Mouse (Mus musculus) ES-Bruce4 (cell line): ENCODE measurements at regions not wholly inside any gene's neighbourhood (a gene's known extent, or its start where the extent isn't known, plus 50 kb on each side); places are given as distances from the start of the nearest gene placed in this dataset.

ENCODE experiments used
- H3K27ac ChIP-seq: 2 replicates; pipeline ENCODE4 v1.5.1; 2012; ENCODE audit warnings: low read length, inconsistent platforms; ENCODE audit not compliant: insufficient read depth
- H3K27me3 ChIP-seq: 2 replicates; pipeline ENCODE4 v1.6.1; 2012; ENCODE audit warnings: mild to moderate bottlenecking, low read length, inconsistent platforms; ENCODE audit not compliant: control insufficient read depth, poor library complexity, insufficient read depth, severe bottlenecking
- H3K36me3 ChIP-seq: 2 replicates; pipeline ENCODE4 v1.6.1; 2012; ENCODE audit warnings: inconsistent platforms, mild to moderate bottlenecking, low read length, moderate library complexity; ENCODE audit not compliant: control insufficient read depth, poor library complexity, insufficient read depth, severe bottlenecking
- H3K4me1 ChIP-seq: one replicate; pipeline ENCODE4 v1.8.1; 2011; ENCODE audit warnings: low read length; ENCODE audit not compliant: control insufficient read depth, insufficient read depth
- H3K4me3 ChIP-seq: 2 replicates; pipeline ENCODE4 v1.5.1; 2011; ENCODE audit warnings: low read depth, mild to moderate bottlenecking, low read length
- H3K9ac ChIP-seq: 2 replicates; pipeline ENCODE4 v1.6.1; 2012; ENCODE audit warnings: low read depth, mild to moderate bottlenecking, inconsistent platforms; ENCODE audit not compliant: poor library complexity, severe bottlenecking
- H3K9me3 ChIP-seq: replicated peaks from 2 replicates; pipeline ENCODE4 v1.6.1; 2012; ENCODE audit warnings: mild to moderate bottlenecking, low read length, inconsistent platforms; ENCODE audit not compliant: control insufficient read depth, poor library complexity, insufficient read depth, severe bottlenecking
- CTCF ChIP-seq: IDR thresholded peaks from one replicate; pipeline ENCODE4 v1.8.1; 2011; ENCODE audit warnings: low read depth, low read length
- EP300 ChIP-seq: IDR thresholded peaks from 2 replicates; pipeline ENCODE4 v1.6.1; 2011; ENCODE audit warnings: low read depth, low read length; ENCODE audit not compliant: insufficient read depth
- POLR2A ChIP-seq: IDR thresholded peaks from one replicate; pipeline ENCODE4 v1.8.1; 2011; ENCODE audit warnings: low read length; ENCODE audit not compliant: insufficient read depth

GRCm38 (mm10) chr12:95558706-95559406 is 133.2 kb upstream of the Flrt2 start:
- Histone ChIP-seq H3K27me3 (no peaks in the 10 kb centered on the region), H3K9me3 (no peaks in the 10 kb centered on the region), H3K9ac (no peak overlapping the region), H3K27ac (no peak overlapping the region), H3K4me1 (no peaks in the 10 kb centered on the region), H3K36me3 (no peaks in the 10 kb centered on the region), H3K4me3 (no peak overlapping the region)
- TF ChIP-seq POLR2A (no peak), CTCF (no peak), EP300 (no peak)

- Histone ChIP-seq H3K9me3 (no peaks in the 10 kb centered on the region), H3K9ac (no peak overlapping the region), H3K27ac (no peak overlapping the region), H3K4me1 (no peaks in the 10 kb centered on the region), H3K4me3 (no peak overlapping the region), H3K36me3 (no peaks in the 10 kb centered on the region), H3K27me3 (no peaks in the 10 kb centered on the region)
- no peak for TF ChIP-seq EP300
- TF ChIP-seq CTCF: no peak
- TF ChIP-seq POLR2A: no peak
Observed at GRCm38 (mm10) chr12:95563431-95563830, 128.6 kb upstream of the Flrt2 start.

DNA sequence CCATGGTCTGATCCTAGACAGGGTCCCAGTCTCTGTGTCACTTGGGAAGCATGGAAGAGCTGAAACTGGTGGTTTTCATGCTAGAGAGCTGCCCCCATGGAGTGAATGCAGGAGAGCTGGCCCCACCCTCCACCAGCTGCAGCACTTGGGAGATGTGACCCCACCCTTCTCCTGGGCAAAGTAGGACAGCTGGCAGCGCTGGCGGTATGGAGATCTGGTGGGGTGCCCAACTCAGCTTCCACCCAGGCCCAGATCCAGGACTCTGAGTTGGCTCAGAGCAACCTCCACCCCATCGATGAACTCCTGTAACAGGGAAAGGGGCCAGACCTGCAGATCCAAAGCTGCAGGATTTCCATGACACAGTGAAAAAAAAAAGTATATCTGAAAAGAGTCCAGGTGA is 115.3 kb upstream of the Flrt2 start:
- Histone ChIP-seq H3K4me1 (no peaks in the 10 kb centered on the region), H3K9ac (no peak overlapping the region), H3K9me3 (no peaks in the 10 kb centered on the region), H3K27ac (no peak overlapping the region), H3K36me3 (no peaks in the 10 kb centered on the region), H3K27me3 (no peaks in the 10 kb centered on the region), H3K4me3 (no peak overlapping the region)
- no peak for TF ChIP-seq POLR2A
- TF ChIP-seq CTCF: no peak
- TF ChIP-seq EP300: no peak

- no peaks in the 10 kb centered on the region for H3K27me3 ChIP-seq
Observed at GRCm38 (mm10) chr12:95589011-95589410, 103.0 kb upstream of the Flrt2 start.

GRCm38 (mm10) chr12:95619281-95619680 is 72.7 kb upstream of the Flrt2 start:
- Histone ChIP-seq H3K27me3 (no peaks in the 10 kb centered on the region), H3K9me3 (no peaks in the 10 kb centered on the region), H3K4me3 (no peak overlapping the region), H3K36me3 (no peaks in the 10 kb centered on the region), H3K9ac (no peak overlapping the region), H3K27ac (no peak overlapping the region), H3K4me1 (no peaks in the 10 kb centered on the region)
- TF ChIP-seq EP300 (no peak), POLR2A (no peak), CTCF (no peak)

More at GRCm38 (mm10) chr12:95589011-95589410, 103.0 kb upstream of the Flrt2 start:
- Histone ChIP-seq H3K4me1 (no peaks in the 10 kb centered on the region), H3K4me3 (no peak overlapping the region), H3K36me3 (no peaks in the 10 kb centered on the region), H3K27ac (no peak overlapping the region), H3K9me3 (no peaks in the 10 kb centered on the region), H3K9ac (no peak overlapping the region)
- TF ChIP-seq CTCF (no peak), EP300 (no peak), POLR2A (no peak)

DNA sequence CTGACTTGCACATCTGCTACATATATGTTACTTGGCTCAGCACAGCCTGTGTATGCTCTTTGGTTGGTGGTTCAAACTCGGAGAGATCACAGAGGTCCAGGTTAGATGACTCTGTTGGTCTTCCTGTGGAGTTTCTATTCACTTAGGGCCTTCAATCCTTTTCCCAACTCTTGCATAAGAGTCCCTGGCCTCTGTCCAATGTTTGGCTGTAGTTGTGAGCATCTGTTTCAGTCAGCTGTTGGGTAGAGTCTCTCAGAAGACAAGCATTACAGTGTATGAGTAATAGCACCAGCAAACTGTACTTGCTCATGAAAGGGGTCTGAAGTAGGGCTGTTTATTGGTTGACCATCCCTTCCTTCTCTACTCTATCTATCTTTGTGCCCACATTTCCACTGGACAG is 61.0 kb upstream of the Flrt2 start:
- no peak overlapping the region for H3K27ac ChIP-seq
- H3K9me3 ChIP-seq: no peaks in the 10 kb centered on the region
- no peaks in the 10 kb centered on the region for H3K27me3 ChIP-seq
- TF ChIP-seq POLR2A (no peak), CTCF (no peak), EP300 (no peak)
- H3K4me1 ChIP-seq: no peaks in the 10 kb centered on the region
- no peak overlapping the region for H3K4me3 ChIP-seq
- no peak overlapping the region for H3K9ac ChIP-seq
- H3K36me3 ChIP-seq: no peaks in the 10 kb centered on the region
